In genomic region chr1:154016516-154016915, GRCm38 (mm10) we compare ENCODE assay signal across 19 mouse cellular contexts.
"Had no signal": no experiment of that assay in that cellular context is flagged by ENCODE, and none has a peak within 500 bp of the region (broad histone marks: within the 10 kb centered on the region; RNA-seq: fewer than 3 reads in every experiment).

No protein-coding gene starts in this region.

- H3K4me2 ChIP-seq: lung, embryonic 14.5 days; neural tube, embryonic 12.5 days; neural tube, embryonic 15.5 days had no signal

- H3K27ac ChIP-seq: kidney, postnatal 0 days; layer of hippocampus, adult 2 months; liver, embryonic 14.5 days; midbrain, embryonic 10.5 days; neural tube, embryonic 12.5 days; neural tube, embryonic 15.5 days had no signal

- H3K36me3 ChIP-seq: midbrain, embryonic 10.5 days; neural tube, embryonic 12.5 days; neural tube, embryonic 15.5 days had no signal

- ATAC-seq: intestine, embryonic 16.5 days; liver, postnatal 0 days; lung, postnatal 0 days had no signal

- H3K9ac ChIP-seq: liver, embryonic 14.5 days; liver, postnatal 0 days; lung, embryonic 14.5 days; neural tube, embryonic 12.5 days; neural tube, embryonic 15.5 days had no signal

- DNase-seq: kidney, adult 18-20 months; kidney, postnatal 25 days; layer of hippocampus, adult 9-11 months; liver, postnatal 0 days; lung, embryonic 14.5 days; lung, postnatal 36 days; midbrain, embryonic 14.5 days; right cerebral cortex, adult 18-20 months; right cerebral cortex, postnatal 25 days; thymus, adult 18-20 months; thymus, postnatal 36 days had no signal

- H3K4me3 ChIP-seq: layer of hippocampus, adult 2 months; midbrain, embryonic 10.5 days; neural tube, embryonic 12.5 days; neural tube, embryonic 15.5 days had no signal

- H3K27me3 ChIP-seq: neural tube, embryonic 12.5 days; neural tube, embryonic 15.5 days had no signal

- H3K9me3 ChIP-seq: midbrain, embryonic 10.5 days; neural tube, embryonic 12.5 days; neural tube, embryonic 15.5 days had no signal

- H3K4me1 ChIP-seq: midbrain, embryonic 10.5 days; neural tube, embryonic 12.5 days; neural tube, embryonic 15.5 days had no signal
